Mouse (Mus musculus): ENCODE data around the gene Shld1. TPM values are rescaled to one million over a fixed set of nuclear protein-coding genes. Genes with fewer than 3 reads are reported as not detected.

Gene Shld1
- polyA plus RNA-seq, 1 experiment from 2014 or later: 13.4 TPM

DNA sequence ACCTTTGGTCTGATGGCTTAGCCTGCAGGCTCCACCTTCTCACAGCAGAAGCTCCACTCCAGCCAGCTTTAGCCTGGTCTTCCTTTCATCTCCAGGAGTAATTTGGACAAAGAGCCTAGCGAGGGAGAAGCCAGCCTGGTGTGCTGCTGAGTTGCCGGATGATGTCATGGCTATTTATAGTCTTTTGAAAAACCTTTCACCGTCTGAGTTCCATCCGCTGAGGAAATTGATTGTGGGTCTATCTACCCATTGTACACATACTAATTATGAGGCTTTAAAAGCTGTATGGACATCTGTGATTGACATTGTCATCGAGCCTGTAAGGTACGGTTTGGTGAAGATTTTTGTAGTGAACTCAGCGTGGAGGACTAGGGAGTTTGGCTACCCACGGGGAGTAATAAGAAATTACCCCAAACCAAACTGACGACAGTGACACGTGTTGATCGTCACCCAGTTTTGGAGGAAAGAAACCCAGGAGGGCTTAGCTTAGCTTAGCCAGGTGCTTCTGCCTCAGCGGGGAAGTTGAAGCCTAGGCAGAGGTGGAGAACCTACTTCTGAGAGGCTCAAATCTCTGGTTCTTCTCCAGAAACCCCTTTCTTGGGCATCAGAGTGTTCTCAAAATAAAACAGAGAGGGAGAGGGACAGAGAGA is 28.8 kb downstream of the Shld1 start:
- H3K9ac ChIP-seq (ENCODE audit: low read length): no peak overlapping the region
- H3K4me3 ChIP-seq (ENCODE audit: low read length): no peak overlapping the region
- H3K4me1 ChIP-seq (replicated peaks; ENCODE audit: control insufficient read depth, insufficient read depth, low read length): no peaks in the 10 kb centered on the region
- no peaks in the 10 kb centered on the region for H3K9me3 ChIP-seq (ENCODE audit: control insufficient read depth, low read length)
- 67% methylated on average over 12 of the region's 12 CpGs for WGBS
- no peaks in the 10 kb centered on the region for H3K27me3 ChIP-seq (ENCODE audit: control insufficient read depth, insufficient read depth, low read depth, low read length)
- no peaks in the 10 kb centered on the region; the same call in 1 of the 2 replicates for H3K36me3 ChIP-seq (ENCODE audit: control insufficient read depth, insufficient read depth, low read length)
- no peak overlapping the region for H3K27ac ChIP-seq (ENCODE audit: low read length)
- ATAC-seq (ENCODE audit: low read depth): peak; percentile 47; the same call in 1 of the 2 replicates
- H3K4me2 ChIP-seq (ENCODE audit: low read depth, low read length): no peak overlapping the region

DNA sequence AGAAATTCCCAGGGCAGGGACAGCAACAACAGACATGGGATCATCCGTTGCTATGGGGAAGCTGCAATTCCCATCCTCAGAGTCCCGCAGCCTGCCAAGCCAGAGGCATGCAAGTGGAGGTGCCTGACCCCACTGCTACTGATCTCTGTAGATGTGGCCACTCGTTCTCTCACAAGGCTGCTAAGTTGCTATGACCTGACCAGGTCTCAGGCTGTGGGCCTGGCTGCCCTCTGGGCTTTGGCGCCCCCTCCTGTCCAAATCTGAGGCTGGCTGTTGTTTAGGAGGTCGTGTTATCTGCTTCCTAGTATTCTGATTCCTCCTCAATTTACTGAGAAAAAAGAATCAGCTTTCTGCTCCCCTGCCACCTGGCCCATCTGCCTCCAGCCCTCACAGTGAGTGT is 29.4 kb downstream of the Shld1 start:
- H3K4me1 ChIP-seq (replicated peaks; ENCODE audit: control insufficient read depth, insufficient read depth, low read length): no peaks in the 10 kb centered on the region
- no peaks in the 10 kb centered on the region for H3K9me3 ChIP-seq (ENCODE audit: control insufficient read depth, low read length)
- no peak overlapping the region for H3K4me2 ChIP-seq (ENCODE audit: low read depth, low read length)
- 26% methylated on average over 5 of the region's 5 CpGs for WGBS
- ATAC-seq (ENCODE audit: low read depth): no peak
- no peaks in the 10 kb centered on the region for H3K36me3 ChIP-seq (ENCODE audit: control insufficient read depth, insufficient read depth, low read length)
- H3K27me3 ChIP-seq (ENCODE audit: control insufficient read depth, insufficient read depth, low read depth, low read length): no peaks in the 10 kb centered on the region
- H3K9ac ChIP-seq (ENCODE audit: low read length): no peak overlapping the region
- no peak overlapping the region for H3K27ac ChIP-seq (ENCODE audit: low read length)
- H3K4me3 ChIP-seq (ENCODE audit: low read length): no peak overlapping the region

DNA sequence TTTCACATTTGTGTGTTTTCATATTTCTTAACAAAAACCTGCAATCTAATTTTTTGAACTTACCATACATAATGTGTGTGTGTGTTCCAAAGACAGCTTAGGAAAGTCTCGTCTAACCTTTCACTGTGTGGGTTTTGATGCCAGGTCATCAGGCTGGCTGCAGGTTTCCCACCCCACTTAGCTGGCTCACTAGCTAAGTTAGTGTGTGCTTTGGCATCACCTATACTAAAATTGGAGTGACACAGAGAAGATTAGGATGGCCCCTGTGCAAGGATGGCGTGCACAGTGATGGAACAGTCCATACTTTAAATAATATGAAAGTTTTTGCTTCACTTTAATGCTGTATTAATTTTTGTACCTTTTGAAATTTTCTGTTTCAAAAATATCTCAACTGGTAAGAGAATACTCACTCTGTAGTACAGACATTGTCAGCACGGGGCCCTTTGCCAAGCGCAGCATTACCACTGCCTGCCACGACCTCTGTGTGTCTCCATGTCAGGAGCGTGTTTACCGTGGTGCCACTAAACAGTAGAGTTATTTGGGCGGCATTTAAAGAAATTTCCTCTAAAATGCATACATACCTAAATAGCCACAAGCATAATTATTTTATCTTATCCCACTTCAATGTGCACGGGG is 30.3 kb downstream of the Shld1 start:
- Histone ChIP-seq H3K4me3 (ENCODE audit: low read length) (no peak overlapping the region), H3K27me3 (ENCODE audit: control insufficient read depth, insufficient read depth, low read depth, low read length) (no peaks in the 10 kb centered on the region), H3K9me3 (ENCODE audit: control insufficient read depth, low read length) (no peaks in the 10 kb centered on the region), H3K9ac (ENCODE audit: low read length) (no peak overlapping the region), H3K4me1 (replicated peaks; ENCODE audit: control insufficient read depth, insufficient read depth, low read length) (no peaks in the 10 kb centered on the region), H3K4me2 (ENCODE audit: low read depth, low read length) (no peak overlapping the region), H3K27ac (ENCODE audit: low read length) (no peak overlapping the region), H3K36me3 (ENCODE audit: control insufficient read depth, insufficient read depth, low read length) (no peaks in the 10 kb centered on the region)
- WGBS: 92% methylated on average over 9 of the region's 9 CpGs
- no peak for ATAC-seq (ENCODE audit: low read depth)

DNA sequence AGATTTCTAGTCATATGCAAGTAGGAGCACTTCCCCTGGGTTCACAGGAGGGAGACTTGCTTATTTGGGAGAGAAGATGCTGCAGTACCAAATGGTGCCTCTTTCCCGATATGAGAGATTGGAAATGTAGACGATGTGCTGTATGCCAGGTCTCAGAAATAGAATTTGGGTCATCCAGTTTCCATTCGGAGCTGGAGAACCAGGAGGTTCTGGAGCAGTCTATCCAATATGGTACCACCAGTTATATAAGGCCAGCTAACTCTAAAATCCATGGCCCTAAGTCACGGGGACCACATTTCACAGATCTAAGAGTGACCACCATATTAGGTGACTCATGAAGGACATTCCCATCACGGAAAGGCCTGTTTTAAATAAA is 30.8 kb downstream of the Shld1 start:
- Histone ChIP-seq H3K36me3 (ENCODE audit: control insufficient read depth, insufficient read depth, low read length) (no peaks in the 10 kb centered on the region), H3K4me1 (replicated peaks; ENCODE audit: control insufficient read depth, insufficient read depth, low read length) (no peaks in the 10 kb centered on the region), H3K4me2 (ENCODE audit: low read depth, low read length) (no peak overlapping the region), H3K27ac (ENCODE audit: low read length) (no peak overlapping the region), H3K9me3 (ENCODE audit: control insufficient read depth, low read length) (no peaks in the 10 kb centered on the region), H3K4me3 (ENCODE audit: low read length) (no peak overlapping the region), H3K9ac (ENCODE audit: low read length) (no peak overlapping the region), H3K27me3 (ENCODE audit: control insufficient read depth, insufficient read depth, low read depth, low read length) (no peaks in the 10 kb centered on the region)
- no peak for ATAC-seq (ENCODE audit: low read depth)
- 91% methylated on average over 5 of the region's 5 CpGs for WGBS

DNA sequence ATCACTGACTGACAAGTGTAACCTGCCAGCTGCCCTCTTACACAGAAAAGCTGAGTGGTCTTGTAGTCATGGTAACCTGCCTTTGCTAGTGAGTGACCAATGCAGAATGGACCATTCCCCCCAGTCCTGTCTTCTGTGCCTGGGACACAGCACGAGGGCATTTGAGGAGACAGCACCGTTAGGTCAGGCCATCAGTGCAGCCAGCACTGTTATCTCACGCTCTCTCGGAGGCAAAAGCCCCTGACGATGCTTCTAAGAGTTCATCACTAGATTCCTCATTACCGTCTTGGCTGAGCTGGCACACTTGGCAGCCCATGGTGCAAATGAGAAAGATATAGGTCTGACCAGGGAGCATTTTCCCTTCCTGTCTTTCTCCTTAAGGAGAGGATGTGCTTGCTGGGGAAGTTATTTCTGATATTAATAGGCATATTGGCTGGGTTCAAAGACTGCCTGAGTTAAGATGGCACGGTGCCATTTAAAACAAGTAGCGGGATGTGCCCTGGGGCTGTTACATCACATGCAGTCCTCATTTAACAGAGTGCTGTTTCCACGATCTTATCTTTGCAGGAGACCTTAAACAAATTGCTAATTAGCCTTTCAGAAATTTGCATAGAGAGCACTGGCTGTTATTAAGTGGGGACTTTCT is 34.3 kb downstream of the Shld1 start:
- Histone ChIP-seq H3K4me2 (ENCODE audit: low read depth, low read length) (no peak overlapping the region), H3K4me1 (replicated peaks; ENCODE audit: control insufficient read depth, insufficient read depth, low read length) (no peaks in the 10 kb centered on the region), H3K27me3 (ENCODE audit: control insufficient read depth, insufficient read depth, low read depth, low read length) (no peaks in the 10 kb centered on the region), H3K36me3 (ENCODE audit: control insufficient read depth, insufficient read depth, low read length) (no peaks in the 10 kb centered on the region), H3K9me3 (ENCODE audit: control insufficient read depth, low read length) (no peaks in the 10 kb centered on the region), H3K27ac (ENCODE audit: low read length) (no peak overlapping the region), H3K9ac (ENCODE audit: low read length) (no peak overlapping the region), H3K4me3 (ENCODE audit: low read length) (no peak overlapping the region)
- 51% methylated on average over 9 of the region's 9 CpGs for WGBS
- ATAC-seq (ENCODE audit: low read depth): no peak

DNA sequence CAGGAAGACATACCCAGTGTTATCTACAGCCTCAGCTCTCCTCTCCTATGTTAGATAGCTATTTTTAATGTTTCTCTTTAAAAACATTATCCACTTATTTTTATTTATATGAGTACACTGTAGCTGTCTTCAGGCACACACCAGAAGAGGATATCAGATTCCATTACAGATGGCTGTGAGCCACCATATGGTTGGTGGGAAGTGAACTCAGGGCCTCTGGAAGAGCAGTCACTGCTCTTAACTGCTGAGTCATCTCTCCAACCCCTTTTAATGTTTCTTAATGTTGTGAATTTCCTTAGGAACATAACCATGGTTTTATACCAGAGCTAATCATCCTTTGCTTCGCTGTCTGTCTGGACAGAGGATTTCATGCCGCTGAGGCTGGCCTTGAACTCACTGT is 35.1 kb downstream of the Shld1 start:
- H3K4me3 ChIP-seq (ENCODE audit: low read length): no peak overlapping the region
- H3K27me3 ChIP-seq (ENCODE audit: control insufficient read depth, insufficient read depth, low read depth, low read length): no peaks in the 10 kb centered on the region
- no peak for ATAC-seq (ENCODE audit: low read depth)
- H3K4me1 ChIP-seq (replicated peaks; ENCODE audit: control insufficient read depth, insufficient read depth, low read length): no peaks in the 10 kb centered on the region
- H3K36me3 ChIP-seq (ENCODE audit: control insufficient read depth, insufficient read depth, low read length): no peaks in the 10 kb centered on the region
- 87% methylated on average over 2 of the region's 2 CpGs for WGBS
- H3K4me2 ChIP-seq (ENCODE audit: low read depth, low read length): no peak overlapping the region
- no peak overlapping the region for H3K9ac ChIP-seq (ENCODE audit: low read length)
- H3K27ac ChIP-seq (ENCODE audit: low read length): no peak overlapping the region
- H3K9me3 ChIP-seq (ENCODE audit: control insufficient read depth, low read length): no peaks in the 10 kb centered on the region

DNA sequence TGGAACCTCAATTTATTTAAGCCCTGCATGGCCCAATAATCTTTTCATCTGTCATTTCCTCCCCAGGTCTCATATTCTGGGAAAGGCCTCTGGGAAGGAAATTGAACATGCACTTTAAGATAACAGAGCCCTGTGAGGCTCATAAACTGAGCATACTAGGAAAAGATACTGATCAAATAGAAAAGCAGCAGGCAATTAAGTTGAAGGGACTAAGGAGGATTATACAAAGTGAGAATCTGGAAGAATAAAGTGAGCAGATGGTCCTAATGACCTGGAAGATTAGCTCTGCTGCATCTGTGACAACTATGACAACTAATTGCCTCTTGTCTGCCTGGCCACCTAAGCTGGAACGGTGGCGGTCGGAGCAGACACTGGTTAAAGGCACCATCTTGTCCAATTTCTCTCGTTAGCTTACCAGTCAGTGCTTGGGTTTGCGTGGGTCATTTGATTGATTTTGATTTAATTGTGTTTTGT is 37.3 kb downstream of the Shld1 start:
- Histone ChIP-seq H3K4me3 (ENCODE audit: low read length) (no peak overlapping the region), H3K4me1 (replicated peaks; ENCODE audit: control insufficient read depth, insufficient read depth, low read length) (no peaks in the 10 kb centered on the region), H3K9ac (ENCODE audit: low read length) (no peak overlapping the region), H3K27ac (ENCODE audit: low read length) (no peak overlapping the region), H3K27me3 (ENCODE audit: control insufficient read depth, insufficient read depth, low read depth, low read length) (no peaks in the 10 kb centered on the region), H3K36me3 (ENCODE audit: control insufficient read depth, insufficient read depth, low read length) (no peaks in the 10 kb centered on the region), H3K9me3 (ENCODE audit: control insufficient read depth, low read length) (no peaks in the 10 kb centered on the region), H3K4me2 (ENCODE audit: low read depth, low read length) (no peak overlapping the region)
- WGBS: 68% methylated on average over 5 of the region's 5 CpGs
- no peak for ATAC-seq (ENCODE audit: low read depth)

DNA sequence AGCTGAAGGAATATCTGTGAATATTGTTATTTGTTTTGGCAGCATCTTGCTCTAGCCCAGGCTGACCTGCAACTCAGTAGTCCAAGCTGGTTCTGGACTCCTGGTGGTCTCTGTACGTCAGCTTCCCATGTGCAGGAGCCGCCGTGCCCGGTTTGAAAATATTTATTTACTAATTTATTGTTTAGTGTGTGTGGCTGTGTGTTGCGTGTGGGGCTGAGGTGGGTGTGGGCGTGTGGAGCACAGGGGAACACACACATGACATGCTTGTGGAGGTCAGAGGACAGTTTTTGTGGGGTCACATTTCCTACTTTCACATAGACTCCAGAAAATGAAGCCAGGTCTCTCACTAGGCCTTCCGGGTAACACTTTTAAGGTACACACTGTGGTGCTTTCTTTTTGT is 37.8 kb downstream of the Shld1 start:
- 85% methylated on average over 7 of the region's 7 CpGs for WGBS
- ATAC-seq (ENCODE audit: low read depth): no peak
- H3K4me2 ChIP-seq (ENCODE audit: low read depth, low read length): no peak overlapping the region
- no peak overlapping the region for H3K4me3 ChIP-seq (ENCODE audit: low read length)
- H3K36me3 ChIP-seq (ENCODE audit: control insufficient read depth, insufficient read depth, low read length): no peaks in the 10 kb centered on the region
- H3K27me3 ChIP-seq (ENCODE audit: control insufficient read depth, insufficient read depth, low read depth, low read length): no peaks in the 10 kb centered on the region
- H3K9me3 ChIP-seq (ENCODE audit: control insufficient read depth, low read length): no peaks in the 10 kb centered on the region
- H3K27ac ChIP-seq (ENCODE audit: low read length): no peak overlapping the region
- H3K9ac ChIP-seq (ENCODE audit: low read length): no peak overlapping the region
- H3K4me1 ChIP-seq (replicated peaks; ENCODE audit: control insufficient read depth, insufficient read depth, low read length): no peaks in the 10 kb centered on the region

DNA sequence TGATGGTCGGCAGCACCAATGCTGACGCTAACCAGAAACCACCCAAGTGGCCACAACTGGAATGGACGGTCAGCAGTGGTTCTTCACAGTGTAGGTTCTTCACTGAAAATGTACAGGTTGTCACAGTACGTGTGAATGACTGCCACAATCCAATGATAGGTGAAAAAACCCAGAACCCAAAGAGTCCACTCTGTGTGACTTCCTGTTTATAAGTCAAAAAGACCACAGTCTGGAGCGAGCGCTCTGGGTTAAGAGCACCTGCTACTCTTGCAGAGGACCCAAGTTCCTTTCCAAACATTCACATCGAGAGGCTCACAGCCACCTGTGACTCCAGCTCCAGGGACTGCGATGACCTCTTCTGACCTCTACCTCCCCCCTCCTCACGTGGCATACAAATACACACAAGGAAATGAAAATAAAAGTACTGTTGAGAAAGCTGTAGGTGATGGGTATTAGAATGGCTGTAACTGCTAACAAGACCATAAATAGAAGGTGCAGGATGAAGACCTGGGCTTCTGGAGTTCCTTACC is 38.7 kb downstream of the Shld1 start:
- Histone ChIP-seq H3K4me3 (ENCODE audit: low read length) (no peak overlapping the region), H3K27me3 (ENCODE audit: control insufficient read depth, insufficient read depth, low read depth, low read length) (no peaks in the 10 kb centered on the region), H3K4me1 (replicated peaks; ENCODE audit: control insufficient read depth, insufficient read depth, low read length) (no peaks in the 10 kb centered on the region), H3K36me3 (ENCODE audit: control insufficient read depth, insufficient read depth, low read length) (no peaks in the 10 kb centered on the region), H3K27ac (ENCODE audit: low read length) (no peak overlapping the region), H3K4me2 (ENCODE audit: low read depth, low read length) (no peak overlapping the region), H3K9me3 (ENCODE audit: control insufficient read depth, low read length) (no peaks in the 10 kb centered on the region), H3K9ac (ENCODE audit: low read length) (no peak overlapping the region)
- 67% methylated on average over 9 of the region's 9 CpGs for WGBS
- no peak for ATAC-seq (ENCODE audit: low read depth)
